Mouse (Mus musculus) embryonic fibroblast, embryonic 13.5 days (primary cell): Measurements from ENCODE around the gene Atp5l. TPM values are rescaled to one million over a fixed set of nuclear protein-coding genes. Genes with fewer than 3 reads are reported as not detected.
"Not testable (repeated sequence)": the region's sequence is repeated elsewhere in the genome, so short reads cannot be mapped to it uniquely, and the experiment has no call there.

Source experiments
- H3K27ac ChIP-seq: 2 replicates; pipeline ENCODE4 v1.5.1; 2012; ENCODE audit warnings: low read length, control low read depth, inconsistent platforms; ENCODE audit not compliant: insufficient read depth
- H3K4me1 ChIP-seq: 2 replicates; pipeline ENCODE4 v1.6.1; 2011; ENCODE audit warnings: low read length; ENCODE audit not compliant: control insufficient read depth, insufficient read depth
- H3K4me3 ChIP-seq: 2 replicates; pipeline ENCODE4 v1.5.1; 2011; ENCODE audit warnings: mild to moderate bottlenecking, control low read depth, low read length; ENCODE audit not compliant: insufficient read depth
- CTCF ChIP-seq: IDR thresholded peaks from 2 replicates; pipeline ENCODE4 v1.5.1; 2011; ENCODE audit warnings: mild to moderate bottlenecking, control low read depth, low read length, moderate library complexity, borderline replicate concordance; ENCODE audit not compliant: insufficient read depth
- POLR2A ChIP-seq: IDR thresholded peaks from 2 replicates; pipeline ENCODE4 v1.6.1; 2011; ENCODE audit warnings: low read depth, mild to moderate bottlenecking, control low read depth, low read length, moderate library complexity
- polyA plus RNA-seq: library from polyadenylated mRNA; stranded (reverse); fragments of >200 nt; gene quantifications from 2 replicates; pipeline ENCODE4 v1.2.4, GENCODE M21; 2011; ENCODE audit warnings: low read depth; ENCODE audit not compliant: missing spikeins, insufficient read length

Atp5l gene
- 281 and 285 TPM in 2 replicates for polyA plus RNA-seq

GRCm38 (mm10) chr9:44920374-44921122, at the start of gene Atp5l:
TSS of gene Atp5l (minus strand) at chr9:44920742.
- peak within 1 kb of the TSS; percentile 93 for H3K4me3 ChIP-seq
- peak within 1 kb of the TSS; percentile 98 for H3K27ac ChIP-seq
- TF ChIP-seq POLR2A = peak; percentile 69
- TF ChIP-seq CTCF = no peak
- H3K4me1 ChIP-seq = no peaks in the 10 kb centered on the region

GRCm38 (mm10) chr9:44969450-44969849, 48.9 kb upstream of the Atp5l start:
- Histone ChIP-seq H3K4me1 (peaks cover 3% of the 10 kb centered on the region; the same call in 1 of the 2 replicates), H3K27ac (no peak overlapping the region), H3K4me3 (no peak overlapping the region)
- TF ChIP-seq POLR2A = no peak
- TF ChIP-seq CTCF = no peak

DNA sequence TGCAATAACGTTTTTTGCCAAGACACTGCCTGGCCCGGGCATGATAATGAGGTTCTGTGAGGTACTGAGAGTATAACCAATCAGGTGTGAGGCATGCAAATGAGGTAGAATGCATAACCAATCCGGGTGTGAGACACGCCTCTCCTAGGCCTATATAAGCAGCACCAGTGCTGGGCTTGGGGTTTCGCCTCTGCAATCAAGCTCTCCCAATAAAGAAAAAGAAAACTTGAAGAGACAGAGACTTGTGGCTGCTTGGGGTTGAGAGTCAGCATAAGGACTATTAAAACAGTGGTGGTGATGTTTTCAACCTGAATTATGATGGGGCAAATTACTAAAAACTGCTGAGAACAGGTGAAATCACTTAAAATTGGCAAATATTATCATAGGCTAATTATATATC, 47.2 kb upstream of the Atp5l start:
- H3K4me3 ChIP-seq, H3K4me1 ChIP-seq, H3K27ac ChIP-seq: not testable (repeated sequence)

DNA sequence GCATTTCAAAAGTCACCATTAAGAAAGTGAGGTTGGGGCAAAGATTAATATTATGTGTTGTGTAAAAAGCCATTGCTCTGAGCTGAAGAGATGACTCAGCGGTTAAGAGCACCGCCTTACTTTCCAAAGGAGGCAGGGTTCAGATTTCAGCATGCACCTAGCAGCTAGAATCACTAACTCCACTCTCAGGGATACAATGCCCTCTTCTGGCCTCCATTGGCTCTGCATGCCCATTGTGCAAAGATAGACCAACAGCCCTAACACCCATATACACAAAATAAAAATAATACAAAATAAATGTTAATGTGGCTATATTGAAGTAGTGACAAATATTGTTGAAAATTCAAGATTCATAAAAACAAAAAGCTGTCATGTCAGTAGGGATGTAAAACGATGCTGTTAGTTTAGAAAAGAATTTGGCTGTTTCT, 46.3 kb upstream of the Atp5l start:
- TF ChIP-seq CTCF = peak; percentile 39; the same call in 1 of the 2 replicates
- 0 out of 2 replicates have a peak, but pooled peaks have one; percentile 12 for TF ChIP-seq POLR2A
- H3K4me1 ChIP-seq = peaks cover 3% of the 10 kb centered on the region; the same call in 1 of the 2 replicates
- H3K27ac ChIP-seq = no peak overlapping the region
- no peak overlapping the region for H3K4me3 ChIP-seq

- Histone ChIP-seq H3K4me3 (peak overlapping the region; percentile 73), H3K4me1 (peaks cover 3% of the 10 kb centered on the region; the same call in 1 of the 2 replicates), H3K27ac (peak overlapping the region; percentile 78)
- TF ChIP-seq CTCF (no peak), POLR2A (peak; percentile 31)
Measured at GRCm38 (mm10) chr9:44965833-44966466, 45.4 kb upstream of the Atp5l start.

- TF ChIP-seq POLR2A (peak; percentile 89), CTCF (no peak)
- Histone ChIP-seq H3K27ac (peak within 1 kb of the TSS; percentile 78), H3K4me1 (peaks cover 3% of the 10 kb centered on the region; the same call in 1 of the 2 replicates), H3K4me3 (peak within 1 kb of the TSS; percentile 97)
Measured at GRCm38 (mm10) chr9:44965126-44965832, 44.7 kb upstream of the Atp5l start, which contains the start of gene Ube4a. TSS of gene Ube4a (minus strand) at chr9:44965600.

- no peaks in the 10 kb centered on the region for H3K4me1 ChIP-seq
- TF ChIP-seq POLR2A (no peak), CTCF (no peak)
- H3K4me3 ChIP-seq = no peak overlapping the region
- no peak overlapping the region for H3K27ac ChIP-seq
Measured at GRCm38 (mm10) chr9:44954432-44954831, 33.9 kb upstream of the Atp5l start.

DNA sequence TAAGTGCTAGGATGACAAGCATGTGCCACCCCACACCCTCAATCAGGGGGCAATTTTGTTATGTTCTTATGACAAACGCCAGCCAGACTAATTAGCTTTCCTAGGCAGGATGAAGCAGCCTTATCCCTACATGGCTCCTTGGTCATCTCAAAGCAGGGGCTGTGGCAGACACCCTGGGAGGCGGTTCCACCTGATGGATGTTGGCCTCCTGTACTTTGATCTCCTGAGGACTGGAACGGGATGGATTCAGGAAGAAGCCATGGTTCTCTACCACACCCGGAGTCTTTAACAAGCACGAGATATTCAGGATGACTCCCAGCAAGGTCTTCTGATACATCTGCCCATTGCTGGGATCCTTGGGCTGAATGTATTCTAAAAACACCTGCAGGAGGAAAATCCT, 27.3 kb upstream of the Atp5l start:
- H3K4me1 ChIP-seq = no peaks in the 10 kb centered on the region
- TF ChIP-seq CTCF = no peak
- TF ChIP-seq POLR2A = no peak
- H3K27ac ChIP-seq = no peak overlapping the region
- H3K4me3 ChIP-seq = no peak overlapping the region

DNA sequence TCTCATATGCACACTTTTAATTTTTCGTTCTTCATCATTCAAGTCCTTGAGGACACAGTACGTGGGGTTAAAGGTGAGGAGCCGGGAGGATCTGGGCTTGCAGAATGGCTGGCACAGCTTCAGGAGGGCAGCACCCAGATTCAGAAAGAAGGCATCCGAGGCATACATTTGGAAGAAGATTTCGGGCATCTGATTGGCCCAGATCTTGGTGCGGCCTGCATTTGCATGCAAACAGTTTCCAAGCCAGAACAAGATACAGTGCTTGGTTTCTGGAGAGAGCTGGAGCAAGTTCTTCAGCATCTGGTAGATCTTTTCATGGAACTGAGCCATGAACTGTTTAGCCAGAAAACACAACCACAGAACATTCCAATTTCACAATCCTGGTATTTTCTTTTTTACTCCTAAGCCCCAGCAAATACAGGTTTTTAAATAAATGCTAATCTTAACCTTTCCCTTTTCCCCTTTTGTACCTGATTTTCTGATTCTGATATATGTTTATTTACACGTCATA, 25.7 kb upstream of the Atp5l start:
- Histone ChIP-seq H3K4me3 (no peak overlapping the region), H3K27ac (no peak overlapping the region), H3K4me1 (no peaks in the 10 kb centered on the region)
- TF ChIP-seq CTCF = no peak
- no peak for TF ChIP-seq POLR2A
